Comparison of ENCODE assay signal across 19 mouse cellular contexts in genomic region chr11:12543042-12543441, GRCm38 (mm10).
A peak's percentile ranks its signal among the peaks of the same experiment; 100 is the strongest.
DNase-seq lines count a peak whose midpoint lies in the region; ATAC-seq and TF ChIP-seq lines count a peak whose summit lies in the region.
"Had no signal": no experiment of that assay in that cellular context is flagged by ENCODE, and none has a peak within 500 bp of the region (broad histone marks: within the 10 kb centered on the region; RNA-seq: fewer than 3 reads in every experiment).

No protein-coding gene starts in this region.

- H3K9ac ChIP-seq in heart, postnatal 0 days (replicated peaks; ENCODE audit: low read depth, low read length) = no peak overlapping the region
- H3K9ac ChIP-seq: embryonic facial prominence, embryonic 13.5 days; forebrain, embryonic 15.5 days; hindbrain, embryonic 15.5 days; liver, embryonic 13.5 days; stomach, embryonic 15.5 days had no signal

- ATAC-seq in heart, postnatal 0 days (ENCODE audit: insufficient read depth, low read depth) = no peak
- ATAC-seq: activated CD4-positive, CD25-positive, alpha-beta regulatory T cell, adult 4 months; forebrain, embryonic 15.5 days had no signal

- H3K27me3 ChIP-seq in heart, postnatal 0 days (ENCODE audit: control insufficient read depth, insufficient read depth, low read length) = no peaks in the 10 kb centered on the region
- peaks cover 8% of the 10 kb centered on the region for H3K27me3 ChIP-seq in E14TG2a.4 (ENCODE audit: insufficient read depth, low read length)
- no peaks in the 10 kb centered on the region for H3K27me3 ChIP-seq in limb, embryonic 10.5 days (ENCODE audit: low read depth, poor library complexity, severe bottlenecking)
- H3K27me3 ChIP-seq: embryonic facial prominence, embryonic 13.5 days; forebrain, embryonic 15.5 days; hindbrain, embryonic 15.5 days; liver, embryonic 13.5 days; stomach, embryonic 15.5 days had no signal

- intact Hi-C loops in left cerebral cortex, postnatal 25 days (cut with DNase I) = loop anchor here (5.0 kb wide), 1 partner anchor 726 kb away; no protein-coding TSS in a partner anchor

- WGBS in heart, postnatal 0 days = 59% methylated on average over 1 of the region's 1 CpGs
- 73% methylated on average over 1 of the region's 1 CpGs for WGBS in limb, embryonic 10.5 days

- H3K27ac ChIP-seq in heart, postnatal 0 days (ENCODE audit: low read depth) = no peak overlapping the region
- H3K27ac ChIP-seq in limb, embryonic 10.5 days = no peak overlapping the region
- H3K27ac ChIP-seq: embryonic facial prominence, embryonic 13.5 days; forebrain, embryonic 15.5 days; hindbrain, embryonic 15.5 days; liver, embryonic 13.5 days; stomach, embryonic 15.5 days had no signal

- H3K36me3 ChIP-seq in heart, postnatal 0 days (replicated peaks; ENCODE audit: control insufficient read depth, insufficient read depth, low read length) = no peaks in the 10 kb centered on the region
- H3K36me3 ChIP-seq in E14TG2a.4 (ENCODE audit: insufficient read depth, low read length) = no peaks in the 10 kb centered on the region
- no peaks in the 10 kb centered on the region for H3K36me3 ChIP-seq in limb, embryonic 10.5 days
- H3K36me3 ChIP-seq: embryonic facial prominence, embryonic 13.5 days; forebrain, embryonic 15.5 days; hindbrain, embryonic 15.5 days; liver, embryonic 13.5 days; stomach, embryonic 15.5 days had no signal

- peak; percentile 53 for TF ChIP-seq CTCF in heart, postnatal 0 days (IDR thresholded peaks at IDR 0.05; ENCODE audit: low read depth)
- peak; percentile 22 for TF ChIP-seq CTCF in E14TG2a.4 (conservative IDR thresholded peaks at IDR 0.05; ENCODE audit: low read length)

- H3K4me1 ChIP-seq in heart, postnatal 0 days (ENCODE audit: control insufficient read depth, insufficient read depth) = no peaks in the 10 kb centered on the region
- H3K4me1 ChIP-seq in E14TG2a.4 (replicated peaks; ENCODE audit: low read depth, low read length) = no peaks in the 10 kb centered on the region
- H3K4me1 ChIP-seq in limb, embryonic 10.5 days = no peaks in the 10 kb centered on the region
- H3K4me1 ChIP-seq: embryonic facial prominence, embryonic 13.5 days; forebrain, embryonic 15.5 days; hindbrain, embryonic 15.5 days; liver, embryonic 13.5 days; stomach, embryonic 15.5 days had no signal

- no peak for TF ChIP-seq EP300 in heart, postnatal 0 days (IDR thresholded peaks at IDR 0.05; ENCODE audit: low read depth)

- no peak for DNase-seq in heart, postnatal 0 days (ENCODE audit: low spot score)
- no peak for DNase-seq in heart, adult 8-10 months (ENCODE audit: low spot score)
- DNase-seq in left cerebral cortex, postnatal 25 days (ENCODE audit: low spot score in 2 of 2) = peak; percentile 19 to 29
- DNase-seq in left cerebral cortex, adult 9 months (ENCODE audit: low spot score in 2 of 2) = no peak
- peak; percentile 25 for DNase-seq in brain, adult 2 months (ENCODE audit: low read depth, low spot score)
- no peak for DNase-seq in T-cell, adult 2 months (ENCODE audit: low spot score)
- no peak for DNase-seq in limb, embryonic 10.5 days (ENCODE audit: low spot score)
- DNase-seq: cerebellum, adult 9-10 months; gastrocnemius, postnatal 36 days; kidney, postnatal 4 days; liver, embryonic 13.5 days; right cerebral cortex, postnatal 4 days; thymus, postnatal 36 days had no signal

- H3K9me3 ChIP-seq in heart, postnatal 0 days (replicated peaks; ENCODE audit: control insufficient read depth, low read length) = no peaks in the 10 kb centered on the region
- H3K9me3 ChIP-seq in E14TG2a.4 (ENCODE audit: low read length) = peaks cover 15% of the 10 kb centered on the region
- H3K9me3 ChIP-seq in limb, embryonic 10.5 days (replicated peaks) = no peaks in the 10 kb centered on the region
- H3K9me3 ChIP-seq: embryonic facial prominence, embryonic 13.5 days; forebrain, embryonic 15.5 days; hindbrain, embryonic 15.5 days; liver, embryonic 13.5 days; stomach, embryonic 15.5 days had no signal

- H3K4me3 ChIP-seq in heart, postnatal 0 days (ENCODE audit: low read depth, low read length) = no peak overlapping the region
- H3K4me3 ChIP-seq in E14TG2a.4 (replicated peaks; ENCODE audit: low read length) = no peak overlapping the region
- no peak overlapping the region for H3K4me3 ChIP-seq in limb, embryonic 10.5 days
- H3K4me3 ChIP-seq: embryonic facial prominence, embryonic 13.5 days; forebrain, embryonic 15.5 days; hindbrain, embryonic 15.5 days; liver, embryonic 13.5 days; stomach, embryonic 15.5 days had no signal

- H3K4me2 ChIP-seq in heart, postnatal 0 days (ENCODE audit: low read depth, low read length) = no peak overlapping the region
- H3K4me2 ChIP-seq: embryonic facial prominence, embryonic 13.5 days; forebrain, embryonic 15.5 days; hindbrain, embryonic 15.5 days; liver, embryonic 13.5 days; stomach, embryonic 15.5 days had no signal

Comparison
In these comparisons a context has a peak if more than half of its experiments do, and no peak if none do; other contexts are left out.
1. DNase-seq: peak in left cerebral cortex, postnatal 25 days (2 of 2) and brain, adult 2 months (single experiment); none in heart, postnatal 0 days (single experiment), heart, adult 8-10 months (single experiment), left cerebral cortex, adult 9 months (0 of 2), T-cell, adult 2 months (single experiment) and limb, embryonic 10.5 days (single experiment).